Mouse (Mus musculus): ENCODE results near the gene Cmc2.

- no peak for TF ChIP-seq POLR2A (IDR thresholded peaks at IDR 0.05; ENCODE audit: extremely low read depth, insufficient read depth, low read length)
- TF ChIP-seq CTCF (IDR thresholded peaks at IDR 0.05; ENCODE audit: extremely low read depth, insufficient read depth, low read length) = no peak
These were observed 13.7 kb upstream of the Cmc2 start for GRCm38 (mm10) chr8:116934976-116935375.
